Mouse (Mus musculus) lung, postnatal 10 days (tissue): ENCODE measurements around the gene Fam117a.
A peak's percentile ranks its signal among the peaks of the same experiment; 100 is the strongest.
"Not testable (repeated sequence)": the region's sequence is repeated elsewhere in the genome, so short reads cannot be mapped to it uniquely, and the experiment has no call there.

ENCODE experiments used
- DNase-seq: peaks from one replicate; pipeline ENCODE4 v3.0.0; 2021

Fam117a gene

DNA sequence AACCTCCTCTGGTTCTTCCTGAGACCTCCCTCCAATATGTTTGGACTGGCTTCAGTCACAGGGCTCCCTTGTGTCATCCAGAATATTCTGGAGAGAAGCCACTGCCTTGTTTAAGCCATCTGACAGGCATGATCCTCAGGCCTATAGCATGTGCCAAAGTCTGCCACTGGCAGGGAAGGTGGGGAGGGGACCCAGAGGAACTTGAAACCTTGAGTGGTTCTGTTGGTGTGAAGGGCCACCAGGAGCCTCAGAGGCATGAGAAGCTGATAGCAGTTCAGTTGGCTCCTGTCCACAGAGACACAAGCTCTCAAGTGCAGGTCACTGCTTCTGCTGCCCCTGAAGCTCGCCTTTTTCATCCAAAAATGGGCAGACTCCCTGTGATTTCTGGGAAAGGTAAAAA is 59.7 kb downstream of the Fam117a start:
- DNase-seq = no peak

DNA sequence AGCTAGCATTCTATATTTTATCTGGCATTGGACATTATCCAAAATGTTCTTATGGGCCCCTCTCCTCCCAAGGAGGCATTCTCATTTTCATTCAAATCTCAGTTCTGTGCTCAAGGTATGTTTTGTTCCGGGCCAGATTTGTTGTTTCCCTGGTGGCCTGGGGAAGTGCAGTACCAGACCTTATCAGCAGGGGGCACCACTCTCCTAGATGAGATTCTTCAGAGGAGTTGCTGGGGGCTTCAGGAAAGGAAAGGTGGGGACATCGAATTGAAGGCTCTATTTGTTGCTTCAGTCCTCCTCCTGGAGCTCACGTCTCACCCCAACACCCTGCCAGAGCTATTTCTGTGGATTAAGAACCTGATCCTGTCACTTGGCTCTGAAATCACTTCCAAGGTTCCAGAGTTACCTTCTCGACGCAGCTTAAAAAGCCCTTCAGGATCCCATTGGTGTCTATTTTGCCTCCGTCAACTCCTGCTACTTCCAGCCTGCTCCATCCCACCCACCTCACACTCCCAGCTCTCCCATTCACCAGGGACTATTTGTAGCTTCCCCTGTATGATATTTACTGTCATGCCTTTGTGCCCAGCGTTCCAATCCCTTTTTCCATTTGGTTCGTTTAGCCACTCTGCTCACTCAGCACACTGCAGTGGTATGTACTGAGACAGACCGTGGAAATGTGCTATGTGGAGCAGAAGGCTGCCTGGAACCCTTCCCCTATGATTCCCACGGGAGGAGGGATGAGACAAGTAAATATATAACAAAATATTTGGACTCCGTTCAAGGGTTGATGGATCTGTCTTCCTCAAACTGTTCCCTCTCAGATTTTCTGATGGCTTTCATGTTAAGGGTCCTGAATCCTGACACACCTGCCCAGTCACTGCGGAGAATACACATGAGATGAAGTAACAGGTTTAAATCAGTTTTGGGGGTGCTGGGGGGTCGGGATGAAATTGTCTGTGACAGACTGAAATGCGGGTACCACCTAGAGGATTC is 61.3 kb downstream of the Fam117a start:
- peak; percentile 78 for DNase-seq

DNA sequence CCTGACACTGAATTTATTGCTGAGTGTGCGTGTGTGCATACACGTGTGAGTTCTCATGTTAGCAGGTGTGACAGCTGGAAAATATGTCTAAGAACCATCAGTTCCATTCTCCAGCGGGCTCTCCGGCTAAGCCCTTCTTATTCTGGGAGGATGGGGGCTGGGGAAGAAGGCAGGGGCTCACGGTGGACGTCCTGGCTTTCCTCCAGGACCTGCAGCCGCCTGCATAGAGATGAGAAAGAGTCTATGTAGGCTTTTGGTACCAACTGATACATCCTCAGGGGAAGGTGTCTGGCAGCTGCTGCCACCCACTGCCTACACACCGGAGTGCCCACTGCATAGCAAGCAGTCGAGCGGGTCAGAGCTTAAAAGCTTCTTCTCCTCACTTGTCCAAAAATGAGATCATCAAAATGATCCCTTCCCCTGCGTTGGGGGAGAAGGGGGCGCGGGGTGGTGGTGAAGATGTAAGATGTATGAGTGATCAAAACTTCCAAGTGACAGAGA is 62.8 kb downstream of the Fam117a start:
- DNase-seq = no peak

DNA sequence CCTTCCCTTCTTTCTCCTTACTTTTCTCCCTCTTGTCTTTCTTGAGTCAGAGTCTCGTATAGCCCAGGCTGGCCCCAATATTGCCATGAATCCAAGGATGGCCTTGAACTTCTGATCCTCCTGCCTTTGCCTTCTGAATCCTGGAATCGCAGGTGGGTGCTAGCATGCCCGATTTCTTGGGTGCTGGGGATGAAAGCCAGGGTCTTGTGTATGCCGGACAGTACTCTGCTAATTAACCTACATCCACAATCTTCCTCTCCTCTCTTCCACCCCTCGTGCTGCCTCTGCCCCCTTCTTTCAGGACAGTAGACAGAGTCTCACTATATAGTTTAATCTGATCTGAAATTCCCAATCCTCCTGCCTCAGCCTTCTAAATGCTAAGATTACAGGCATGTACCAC is 64.8 kb downstream of the Fam117a start:
- no peak for DNase-seq

DNA sequence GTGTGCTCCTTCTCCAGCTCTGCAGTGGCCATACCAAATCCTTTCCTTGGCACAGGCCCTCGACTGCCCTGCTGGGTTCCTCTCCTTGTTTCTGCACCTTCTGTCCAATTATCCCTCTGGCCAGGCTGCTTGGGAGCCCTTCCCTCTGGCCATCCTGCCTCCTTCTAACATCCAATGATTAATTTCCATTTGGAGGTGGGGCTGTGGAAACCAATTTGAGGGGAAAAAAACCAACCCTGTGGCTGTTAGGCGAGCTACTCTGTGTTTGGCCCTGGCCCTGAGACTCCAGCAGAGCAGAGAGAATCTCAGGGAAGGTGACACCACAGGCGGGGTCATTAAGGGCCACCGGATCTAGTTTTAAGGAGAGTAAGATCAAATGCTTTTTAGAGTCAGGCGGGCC is 65.4 kb downstream of the Fam117a start:
- DNase-seq = no peak

- DNase-seq = no peak
Measured at GRCm38 (mm10) chr11:95402658-95403101, 65.9 kb downstream of the Fam117a start.

DNA sequence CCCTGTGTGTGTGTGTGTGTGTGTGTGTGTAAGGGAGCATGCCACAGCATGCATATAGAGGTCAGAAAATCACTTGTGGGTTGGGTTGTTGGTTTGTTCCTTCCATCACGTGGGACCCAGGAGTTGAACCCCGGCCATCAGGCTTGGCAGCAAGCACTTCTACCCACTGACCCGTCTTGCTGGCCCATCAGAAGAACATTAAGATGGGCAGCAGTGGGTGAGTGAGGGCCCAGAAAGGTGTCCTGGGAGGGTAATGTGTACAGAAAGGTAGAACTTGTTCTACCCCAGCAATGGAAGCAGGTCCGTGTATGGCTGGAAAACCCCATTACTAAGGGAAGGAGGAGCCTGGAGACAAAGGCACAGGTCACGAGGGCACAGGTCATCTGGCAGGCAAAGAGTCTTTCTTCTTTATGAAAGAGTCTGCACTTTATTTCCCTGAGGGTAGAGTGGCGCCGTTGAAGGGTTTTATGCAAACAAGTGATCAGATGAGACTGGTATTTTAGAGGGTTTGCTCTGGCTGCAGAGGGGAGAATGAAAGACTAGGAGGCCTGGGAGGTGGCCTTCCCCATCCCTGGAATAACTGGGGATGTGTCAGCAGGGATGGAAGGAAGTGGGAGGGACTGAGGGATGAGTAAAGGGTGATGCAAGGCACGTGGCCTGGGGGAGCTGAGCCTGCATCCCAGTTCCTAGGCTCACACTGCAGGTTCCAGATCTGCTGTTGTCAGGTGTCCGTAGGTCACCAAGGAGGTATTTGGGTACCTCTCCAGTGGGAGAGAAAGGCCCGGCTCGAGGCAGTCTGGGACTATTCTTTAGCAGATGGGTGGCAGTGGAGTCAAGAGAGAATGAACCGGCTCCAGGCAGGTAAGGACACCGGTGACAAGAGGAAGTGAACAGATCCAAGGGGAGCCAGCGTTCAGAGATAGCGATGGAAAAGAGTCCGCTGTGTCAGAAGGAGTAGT is 66.8 kb downstream of the Fam117a start:
- DNase-seq = no peak

GRCm38 (mm10) chr11:95405771-95406170 is 69.0 kb downstream of the Fam117a start:
- no peak for DNase-seq

DNA sequence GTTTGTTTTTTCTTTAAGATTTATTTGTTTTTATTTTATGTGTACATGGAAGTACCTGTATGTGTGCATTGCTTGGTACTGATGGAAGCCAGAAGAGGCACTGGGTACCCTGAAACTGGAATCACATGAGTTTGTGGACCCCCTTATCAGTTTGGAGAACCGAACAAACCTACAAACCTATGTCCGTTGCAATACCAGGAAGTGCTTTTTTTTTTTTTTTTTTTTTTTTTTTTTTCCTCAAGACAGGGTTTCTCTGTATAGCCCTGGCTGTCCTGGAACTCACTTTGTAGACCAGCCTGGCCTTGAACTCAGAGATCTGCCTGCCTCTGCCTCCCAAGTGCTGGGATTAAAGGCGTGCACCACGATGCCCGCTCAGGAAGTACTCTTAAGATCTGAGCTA is 69.6 kb downstream of the Fam117a start:
- not testable (repeated sequence) for DNase-seq

DNA sequence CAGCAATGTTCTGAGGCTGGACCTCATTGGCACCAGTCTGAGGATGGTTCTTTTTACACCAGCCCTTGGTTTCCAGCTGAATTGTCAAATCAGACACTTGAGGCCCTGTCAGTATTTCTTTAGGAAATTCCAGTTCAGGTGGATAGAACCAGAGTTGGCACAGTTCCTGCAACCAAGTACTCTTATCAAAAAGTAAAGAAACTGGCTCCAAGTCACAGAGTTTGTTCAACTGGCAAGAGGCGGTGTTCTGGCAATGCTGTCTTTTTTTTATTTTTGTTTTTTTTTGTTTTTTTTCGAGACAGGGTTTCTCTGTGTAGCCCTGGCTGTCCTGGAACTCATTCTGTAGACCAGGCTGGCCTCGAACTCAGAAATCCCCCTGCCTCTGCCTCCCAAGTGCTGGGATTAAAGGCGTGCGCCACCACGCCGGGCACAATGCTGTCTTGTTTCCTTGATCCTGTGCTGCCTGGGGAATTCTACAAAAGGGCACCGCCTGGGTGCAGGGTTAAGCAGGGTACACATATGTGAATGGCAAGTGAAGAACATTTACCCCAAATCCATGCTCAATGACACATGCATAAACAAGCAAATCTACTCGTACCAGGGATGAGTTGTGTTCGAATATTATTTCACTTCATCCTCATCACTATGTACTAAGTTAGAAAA is 72.8 kb downstream of the Fam117a start:
- DNase-seq = peak; percentile 73

DNA sequence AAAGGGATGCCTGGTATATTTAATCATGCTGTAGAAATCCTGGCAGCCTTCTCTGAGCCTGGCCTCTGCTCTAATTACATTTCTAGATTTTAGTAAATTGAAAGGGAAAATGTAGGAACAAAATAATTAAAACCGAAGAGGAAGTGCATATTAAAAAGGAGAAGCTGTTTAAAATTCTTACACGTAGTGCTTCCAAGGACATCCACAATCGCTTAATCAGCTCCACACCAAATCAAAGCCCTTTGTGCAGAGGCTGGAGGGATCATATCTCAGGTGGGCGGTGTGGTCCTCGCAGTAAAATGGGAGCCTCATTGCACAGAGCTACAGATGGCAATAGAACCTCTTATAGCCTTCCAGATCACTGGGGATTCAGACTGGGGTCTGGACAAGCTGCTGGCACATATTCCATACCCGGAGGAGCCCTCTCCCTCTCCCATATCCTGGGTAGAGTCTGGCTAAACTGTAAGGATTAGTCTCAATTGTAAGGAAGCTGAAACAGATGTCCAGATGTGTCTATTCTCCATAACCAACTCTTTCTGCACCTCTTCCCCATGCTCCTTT is 74.7 kb downstream of the Fam117a start:
- no peak for DNase-seq

DNA sequence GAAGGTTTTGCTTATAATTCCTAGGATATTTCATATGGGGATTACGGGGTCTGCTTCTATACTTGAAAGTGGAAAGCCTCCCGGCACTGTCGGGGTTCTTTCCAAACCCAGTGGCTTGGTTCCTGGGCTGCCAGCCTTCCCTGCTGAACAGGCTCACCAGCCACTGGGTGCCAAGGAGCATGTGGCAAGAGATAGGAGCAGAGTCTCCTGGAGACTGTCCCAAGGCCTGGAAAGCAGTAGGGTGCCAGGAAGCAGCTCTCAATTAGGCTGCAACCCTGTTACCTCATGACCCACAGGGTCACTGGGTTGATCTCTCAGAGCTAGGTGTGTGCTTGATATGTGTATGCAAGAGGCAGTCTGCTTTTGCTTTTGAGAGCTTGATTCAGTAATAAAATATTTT is 75.8 kb downstream of the Fam117a start:
- no peak for DNase-seq

- DNase-seq = peak; percentile 97
Measured at GRCm38 (mm10) chr11:95413641-95414535, 77.1 kb downstream of the Fam117a start, which contains the start of gene Spop. Gene Spop (plus strand): TSS chr11:95414080.

GRCm38 (mm10) chr11:95414536-95415161 is 77.8 kb downstream of the Fam117a start:
- DNase-seq = peak; percentile 98

DNA sequence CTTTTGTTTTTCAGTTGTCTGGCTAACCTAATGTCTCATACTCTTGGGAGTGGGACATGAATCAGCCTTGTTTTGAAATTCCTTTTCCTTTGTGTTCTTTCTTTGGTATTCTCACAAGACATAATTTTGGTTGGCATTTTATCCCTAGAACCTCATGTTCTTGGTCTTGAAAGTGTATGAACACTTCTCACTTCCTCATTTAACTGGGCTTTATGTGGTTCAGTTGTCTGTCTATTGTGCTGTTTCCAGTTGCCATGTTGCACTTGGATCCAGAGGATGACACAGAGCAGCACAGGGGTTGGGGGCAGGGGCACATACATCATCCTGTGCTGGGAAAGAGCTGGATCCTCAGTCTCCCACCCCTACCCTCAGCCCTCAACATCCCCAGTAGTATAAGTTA is 79.1 kb downstream of the Fam117a start:
- DNase-seq = no peak

GRCm38 (mm10) chr11:95417341-95417740 is 80.5 kb downstream of the Fam117a start:
- no peak for DNase-seq

- no peak for DNase-seq
Measured at GRCm38 (mm10) chr11:95420880-95421435, 84.1 kb downstream of the Fam117a start.

DNA sequence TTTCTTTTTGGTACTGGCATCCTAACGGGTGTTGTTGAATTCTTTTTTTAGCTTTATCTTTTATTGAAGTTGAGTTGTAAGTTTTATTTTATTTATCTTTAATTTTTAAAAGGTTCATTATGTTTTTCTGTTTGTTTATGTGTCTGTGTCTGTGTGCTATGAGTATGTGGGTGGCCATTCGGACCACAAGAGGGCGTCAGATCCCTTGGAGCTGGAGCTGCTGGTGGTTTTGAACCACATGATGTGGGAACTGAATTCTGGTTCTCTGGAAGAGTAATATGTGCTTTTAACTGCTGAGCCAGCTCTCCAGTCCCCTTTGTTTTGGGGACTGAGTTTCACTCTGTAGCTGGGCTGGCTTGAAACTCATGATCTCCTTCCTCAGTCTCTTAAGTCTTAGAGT is 86.7 kb downstream of the Fam117a start:
- no peak for DNase-seq

- no peak for DNase-seq
Measured at GRCm38 (mm10) chr11:95431344-95431743, 94.5 kb downstream of the Fam117a start.
